Mouse (Mus musculus) adrenal gland, postnatal 4 days (tissue): ENCODE results near the gene Phospho1. TPM values are rescaled to one million over a fixed set of nuclear protein-coding genes. Genes with fewer than 3 reads are reported as not detected.
A peak's percentile ranks its signal among the peaks of the same experiment; 100 is the strongest.

Source experiments
- DNase-seq, 2 experiments: peaks; one replicate each; pipeline ENCODE4 v3.0.0; 2021 to 2022; ENCODE audit warnings: low spot score in 2 of 2, mixed read lengths in 2 of 2
- long read RNA-seq, 2 experiments: library from polyadenylated mRNA; stranded (forward); transcript quantifications; one replicate each; pipeline ENCODE4 v2.0.0; 2021
- total RNA-seq, 2 experiments: library from RNA; stranded (reverse); gene quantifications; 2 replicates each; pipeline ENCODE4 v1.2.3; 2021

Gene Phospho1
- 10 to 100 TPM; 25.5 to 26.0 TPM for total RNA-seq
- long read RNA-seq, experiment 1, partial matches to known transcripts: 0 of 3 reads
- long read RNA-seq, experiment 1, other reads (novel, unspliced or antisense): 2 of 3 reads
- long read RNA-seq, experiment 2, partial matches to known transcripts: 0 of 6 reads
- long read RNA-seq, experiment 2, other reads (novel, unspliced or antisense): 1 of 6 reads

GRCm38 (mm10) chr11:95824071-95824876 lies at the start of gene Phospho1:
Gene Phospho1, plus strand, starts transcription at chr11:95824499.
- DNase-seq: peak; percentile 78 to 83

DNA sequence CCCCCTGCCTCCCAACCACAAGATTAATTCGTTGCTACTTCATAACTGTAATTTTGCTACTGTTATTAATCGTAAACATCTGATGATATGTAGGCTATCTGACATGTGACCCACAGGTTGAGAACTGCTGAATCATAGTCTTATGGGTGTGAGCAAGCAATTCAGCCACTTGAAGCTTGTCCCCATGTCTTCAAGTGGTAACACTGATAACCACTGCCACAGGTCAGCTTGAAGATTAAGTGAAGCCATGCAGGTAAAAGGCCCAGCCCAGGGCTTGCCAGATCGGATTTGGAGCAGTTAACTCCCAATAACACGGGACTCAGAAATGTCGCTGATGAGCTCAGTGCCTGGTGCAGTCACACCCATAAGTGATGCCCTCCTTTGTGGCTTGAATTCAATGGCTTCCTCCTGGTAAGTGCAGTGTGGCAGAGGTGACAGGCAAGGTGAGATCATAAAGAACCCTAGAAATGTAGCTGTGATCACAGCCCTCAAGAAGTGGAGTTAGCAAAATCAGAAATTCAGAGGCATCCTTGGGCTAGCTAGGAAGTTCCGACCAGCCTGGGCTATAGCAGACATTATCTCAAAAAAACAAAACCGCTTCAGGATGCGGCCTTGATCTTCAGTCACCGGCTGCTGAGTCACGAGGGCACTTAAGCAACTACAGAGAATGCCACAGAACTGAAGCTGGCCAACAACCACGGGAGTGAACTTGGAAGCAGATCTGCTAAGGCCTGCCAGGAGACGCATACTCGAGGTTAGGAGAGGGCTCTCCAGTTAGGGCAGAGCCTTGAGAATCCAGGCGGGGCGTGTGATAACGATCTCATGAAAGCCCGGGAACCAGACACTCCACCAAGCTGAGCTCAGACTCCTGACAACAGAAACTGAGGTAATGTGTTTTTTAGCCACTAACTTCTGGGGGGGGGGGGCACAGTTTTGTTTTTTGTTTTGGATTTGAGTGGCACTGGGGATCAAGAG lies 46.7 kb upstream of the Phospho1 start:
- peak in 1 of 2 experiments; percentile 47 for DNase-seq

GRCm38 (mm10) chr11:95778831-95779251 lies 45.5 kb upstream of the Phospho1 start:
- no peak for DNase-seq

DNA sequence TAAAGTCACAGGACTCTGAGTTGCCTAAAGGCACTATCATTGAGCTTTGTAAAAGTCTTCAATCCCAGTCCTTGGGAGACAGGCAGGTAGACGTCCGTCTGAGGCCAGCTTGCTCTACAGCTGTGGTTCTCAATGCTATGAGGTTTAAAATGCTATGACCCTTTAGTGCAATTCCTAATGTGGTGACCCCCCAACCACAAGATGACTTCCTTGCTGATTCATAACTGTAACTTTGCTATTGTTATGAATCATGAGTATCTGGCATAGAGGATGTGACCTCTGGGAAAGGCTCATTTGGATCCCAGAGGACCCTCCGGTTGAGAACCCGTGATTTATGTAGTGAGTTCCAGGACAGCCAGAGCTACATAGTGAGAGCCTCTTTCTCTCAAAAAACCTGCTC lies 44.9 kb upstream of the Phospho1 start:
- DNase-seq: no peak

- DNase-seq: no peak
Measured at GRCm38 (mm10) chr11:95780480-95780879, 43.8 kb upstream of the Phospho1 start.

GRCm38 (mm10) chr11:95781557-95781956 lies 42.7 kb upstream of the Phospho1 start:
- DNase-seq: no peak

- no peak for DNase-seq
Measured at GRCm38 (mm10) chr11:95783457-95783856, 40.8 kb upstream of the Phospho1 start.

GRCm38 (mm10) chr11:95783958-95784357 lies 40.3 kb upstream of the Phospho1 start:
- no peak for DNase-seq

DNA sequence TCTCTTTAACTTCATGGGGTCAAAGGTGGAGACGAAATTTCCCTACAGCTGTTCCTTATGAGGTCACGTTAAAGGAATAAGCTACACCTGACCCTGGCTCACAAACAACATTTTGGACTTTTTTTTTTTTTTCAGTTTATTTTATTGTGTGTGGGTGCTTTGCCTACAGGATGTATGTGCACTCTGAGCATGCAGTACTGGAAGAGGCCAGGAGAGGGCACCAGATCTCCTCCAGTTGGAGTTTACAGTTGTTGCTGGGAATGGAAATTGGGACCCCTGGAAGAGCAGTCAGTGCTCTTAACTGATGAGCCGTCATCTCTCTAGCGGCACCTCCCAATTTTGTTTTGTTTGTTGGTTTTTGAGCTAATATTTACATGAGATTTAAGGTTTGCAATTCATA lies 38.6 kb upstream of the Phospho1 start:
- DNase-seq: no peak

DNA sequence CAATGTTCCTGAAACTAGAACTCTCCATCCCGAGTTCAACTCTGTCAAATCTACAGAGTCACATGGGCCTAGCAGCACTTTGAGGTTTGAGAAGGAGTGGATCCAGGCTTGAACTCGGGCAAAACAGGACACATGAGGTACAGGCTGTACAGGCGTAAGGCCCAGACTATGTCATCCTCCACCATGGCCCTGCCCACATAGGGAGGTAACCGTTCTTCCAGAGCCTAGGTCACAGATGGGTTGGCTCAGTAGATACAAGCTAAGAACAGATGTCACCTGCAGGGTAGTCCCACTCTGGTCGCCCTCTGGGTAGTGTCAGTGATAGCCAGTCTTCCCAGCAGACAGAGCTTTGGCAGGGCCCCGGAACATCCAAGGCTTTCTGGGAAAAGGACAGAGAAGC lies 37.8 kb upstream of the Phospho1 start:
- no peak for DNase-seq

DNA sequence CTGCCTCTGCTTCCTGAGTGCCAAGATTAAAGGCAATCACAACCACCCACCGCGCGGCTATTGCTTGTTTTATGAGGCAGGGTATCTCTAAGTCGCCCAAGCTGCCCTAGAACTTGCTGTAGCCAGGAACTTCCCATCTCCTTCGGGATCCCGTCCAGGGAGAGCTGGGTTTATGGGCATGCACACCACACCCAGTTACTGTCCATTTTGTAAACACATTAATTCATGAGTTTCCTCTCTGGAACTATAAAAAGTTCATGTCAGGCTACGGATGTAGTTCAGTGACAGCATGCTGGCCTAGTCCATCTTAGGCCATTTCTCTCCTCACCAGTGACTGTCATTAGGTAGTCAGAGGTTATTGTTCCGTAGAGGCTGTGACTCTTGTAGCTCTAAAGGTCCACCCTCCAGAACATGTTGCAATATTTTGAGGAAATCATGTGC lies 34.8 kb upstream of the Phospho1 start:
- DNase-seq: no peak

DNA sequence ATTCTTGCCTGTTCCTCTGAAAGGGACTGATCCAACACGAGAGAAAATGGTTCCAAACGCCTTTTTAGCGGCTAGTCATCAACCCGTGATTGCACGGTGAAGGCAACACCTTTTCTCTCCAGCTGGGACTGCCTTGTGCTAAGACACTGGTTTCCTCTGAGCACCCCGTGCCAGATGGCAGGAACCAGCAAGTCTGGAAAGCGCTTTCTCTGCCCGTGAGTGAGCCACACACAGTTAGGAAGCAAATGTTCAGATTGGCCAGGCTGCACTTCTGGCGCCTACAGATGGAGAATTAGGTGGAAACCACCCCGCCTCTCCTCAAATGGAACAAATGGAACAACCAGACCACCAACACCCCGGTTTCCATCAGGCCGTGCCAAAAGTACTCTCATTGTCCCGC lies 32.5 kb upstream of the Phospho1 start:
- no peak for DNase-seq

GRCm38 (mm10) chr11:95792950-95793509 lies 31.3 kb upstream of the Phospho1 start:
- no peak for DNase-seq

DNA sequence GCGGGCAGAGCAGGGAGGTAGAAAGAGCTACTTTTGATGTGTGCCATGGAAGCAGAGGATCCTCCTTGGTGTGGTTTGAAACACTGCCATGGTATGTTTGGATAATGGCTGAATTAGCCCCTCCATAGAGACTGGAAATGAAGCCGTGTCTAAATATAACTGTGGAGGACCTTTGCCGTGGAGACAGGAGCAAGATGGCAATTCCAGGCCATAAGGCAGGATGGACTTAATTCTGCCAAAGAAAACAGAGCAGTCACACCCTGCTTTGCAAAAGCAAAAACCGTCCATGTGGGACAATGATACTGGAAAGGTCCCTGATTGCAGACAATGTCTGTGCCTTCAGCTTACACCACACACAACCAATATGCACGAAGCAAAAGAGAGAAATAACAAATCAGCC lies 30.1 kb upstream of the Phospho1 start:
- DNase-seq: no peak

DNA sequence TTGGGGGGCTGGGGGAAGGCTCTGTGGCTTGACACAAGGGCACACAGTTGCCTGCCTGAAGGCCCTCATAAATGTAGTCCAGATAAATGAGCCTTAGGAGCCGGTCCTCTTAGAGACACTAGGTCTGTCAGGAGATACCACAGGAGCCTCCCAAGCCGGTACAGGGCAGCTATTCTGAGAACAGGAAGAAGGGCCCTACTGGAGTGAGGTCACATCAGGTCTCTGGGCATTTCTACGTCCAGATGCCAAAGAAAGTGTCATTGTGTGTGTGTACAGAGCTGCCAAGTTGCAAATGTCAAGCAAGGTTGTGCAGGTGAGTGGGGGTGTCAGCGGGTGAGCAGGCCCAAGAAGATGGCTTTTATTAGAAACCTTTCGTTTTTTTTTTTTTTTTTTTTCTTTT lies 28.7 kb upstream of the Phospho1 start:
- DNase-seq: no peak

- no peak for DNase-seq
Measured at GRCm38 (mm10) chr11:95805010-95805409, 19.3 kb upstream of the Phospho1 start.

GRCm38 (mm10) chr11:95805527-95805926 lies 18.8 kb upstream of the Phospho1 start:
- no peak for DNase-seq

DNA sequence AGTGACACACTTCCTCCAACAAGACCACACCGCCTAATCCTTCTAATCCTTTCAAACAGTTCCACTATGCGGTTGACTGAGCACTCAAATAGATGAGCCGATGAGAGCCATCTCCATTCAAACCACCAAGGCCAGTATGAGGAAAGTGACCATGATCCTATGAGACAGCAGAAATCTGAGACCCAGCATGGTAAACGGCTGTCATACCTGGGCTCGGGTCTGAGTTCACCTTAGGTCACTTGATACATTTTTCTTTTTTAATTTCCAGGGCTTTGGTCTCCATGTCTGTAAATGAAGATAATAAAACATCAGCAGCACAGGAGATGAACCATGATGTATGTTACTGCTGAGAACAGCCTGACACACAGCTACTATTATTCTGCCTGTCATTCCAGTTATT lies 16.4 kb upstream of the Phospho1 start:
- DNase-seq: no peak

GRCm38 (mm10) chr11:95808448-95809011 lies 15.8 kb upstream of the Phospho1 start:
- no peak for DNase-seq

- no peak for DNase-seq
Measured at GRCm38 (mm10) chr11:95809603-95810002, 14.7 kb upstream of the Phospho1 start.

- no peak for DNase-seq
Measured at GRCm38 (mm10) chr11:95810828-95811227, 13.5 kb upstream of the Phospho1 start.
